Mouse (Mus musculus) stomach, embryonic 14.5 days (tissue): ENCODE results near the gene Mgl2. TPM values are rescaled to one million over a fixed set of nuclear protein-coding genes. Genes with fewer than 3 reads are reported as not detected.

Source experiments
- ATAC-seq: fragments of 200-750 bp; cut with Nextera tagmentation; 2 replicates; pipeline ENCODE4 v1.8.0; 2017; ENCODE audit warnings: low read depth, moderate TSS enrichment; ENCODE audit not compliant: insufficient number of reproducible peaks, insufficient read depth, low FRiP score
- H3K27ac ChIP-seq: fragments of 300-500 bp; sonication (generic); 2 replicates; pipeline ENCODE4 v1.5.1; 2014; ENCODE audit warnings: mild to moderate bottlenecking, low read length, moderate library complexity, mixed read lengths
- H3K27me3 ChIP-seq: fragments of 300-500 bp; sonication (generic); 2 replicates; pipeline ENCODE4 v1.6.1; 2014; ENCODE audit warnings: low read length, control low read depth, mixed read lengths; ENCODE audit not compliant: control insufficient read depth, insufficient read depth
- H3K36me3 ChIP-seq: fragments of 300-500 bp; sonication (generic); 2 replicates; pipeline ENCODE4 v1.6.1; 2014; ENCODE audit warnings: mild to moderate bottlenecking, control low read depth, low read length, moderate library complexity, mixed read lengths; ENCODE audit not compliant: control insufficient read depth, insufficient read depth
- H3K4me1 ChIP-seq: fragments of 300-500 bp; sonication (generic); 2 replicates; pipeline ENCODE4 v1.6.1; 2014; ENCODE audit warnings: low read length, control low read depth, mixed read lengths; ENCODE audit not compliant: control insufficient read depth, insufficient read depth
- H3K4me2 ChIP-seq: fragments of 300-500 bp; sonication (generic); replicated peaks from 2 replicates; pipeline ENCODE4 v1.6.1; 2014; ENCODE audit warnings: low read depth, low read length, control low read depth
- H3K4me3 ChIP-seq: fragments of 300-500 bp; sonication (generic); 2 replicates; pipeline ENCODE4 v1.5.1; 2014; ENCODE audit warnings: low read depth, low read length, control low read depth
- H3K9ac ChIP-seq: fragments of 300-500 bp; sonication (generic); replicated peaks from 2 replicates; pipeline ENCODE4 v1.6.1; 2014; ENCODE audit warnings: low read depth, mild to moderate bottlenecking, control low read depth, low read length, moderate library complexity, mixed read lengths
- H3K9me3 ChIP-seq: fragments of 300-500 bp; sonication (generic); 2 replicates; pipeline ENCODE4 v1.6.1; 2016; ENCODE audit warnings: low read depth, low read length, control low read depth; ENCODE audit not compliant: control insufficient read depth
- WGBS: fragments of 180-500 bp; shearing (Covaris S2); extraction: QIAGEN DNeasy Blood & Tissue Kit; methylation state at CpG from one replicate; pipeline ENCODE4 v1.1.7; 2014; 5-methylcytosine and 5-hydroxymethylcytosine counted together
- polyA plus RNA-seq: library from polyadenylated mRNA; unstranded; fragments of >200 nt; fragmentation: Nextera tagmentation; extraction: Ambion mirVana; gene quantifications from 2 replicates; pipeline ENCODE4 v1.2.1, GENCODE M21; 2014

Gene Mgl2
- 0.25 and 0.29 TPM in 2 replicates for polyA plus RNA-seq

GRCm38 (mm10) chr11:70129926-70130379 lies at the start of gene Mgl2:
Mgl2 (plus strand) TSS chr11:70130329.
- WGBS: 67% methylated on average over 9 of the region's 9 CpGs
- no peak within 1 kb of the TSS for H3K27ac ChIP-seq
- H3K4me2 ChIP-seq: no peak within 1 kb of the TSS
- H3K4me1 ChIP-seq: no peaks in the 10 kb centered on the region
- H3K27me3 ChIP-seq: no peaks in the 10 kb centered on the region
- ATAC-seq: no peak
- H3K36me3 ChIP-seq: no peaks in the 10 kb centered on the region
- H3K9ac ChIP-seq: no peak within 1 kb of the TSS
- no peaks in the 10 kb centered on the region for H3K9me3 ChIP-seq
- no peak within 1 kb of the TSS for H3K4me3 ChIP-seq

GRCm38 (mm10) chr11:70080803-70081590 lies 49.1 kb upstream of the Mgl2 start:
- Histone ChIP-seq H3K27ac (no peak overlapping the region), H3K4me1 (no peaks in the 10 kb centered on the region), H3K36me3 (no peaks in the 10 kb centered on the region), H3K9me3 (no peaks in the 10 kb centered on the region), H3K4me3 (no peak overlapping the region), H3K9ac (no peak overlapping the region), H3K4me2 (no peak overlapping the region), H3K27me3 (no peaks in the 10 kb centered on the region)
- WGBS: 84% methylated on average over 15 of the region's 15 CpGs
- ATAC-seq: no peak

- Histone ChIP-seq H3K9me3 (no peaks in the 10 kb centered on the region), H3K4me3 (no peak overlapping the region), H3K27ac (no peak overlapping the region), H3K27me3 (no peaks in the 10 kb centered on the region), H3K4me2 (no peak overlapping the region), H3K9ac (no peak overlapping the region), H3K4me1 (no peaks in the 10 kb centered on the region), H3K36me3 (no peaks in the 10 kb centered on the region)
- WGBS: 84% methylated on average over 8 of the region's 8 CpGs
- no peak for ATAC-seq
Measured at GRCm38 (mm10) chr11:70084563-70084962, 45.6 kb upstream of the Mgl2 start.

- Histone ChIP-seq H3K4me1 (no peaks in the 10 kb centered on the region), H3K9me3 (no peaks in the 10 kb centered on the region), H3K9ac (no peak within 1 kb of the TSS), H3K4me3 (no peak within 1 kb of the TSS), H3K36me3 (no peaks in the 10 kb centered on the region), H3K4me2 (no peak within 1 kb of the TSS), H3K27me3 (no peaks in the 10 kb centered on the region), H3K27ac (no peak within 1 kb of the TSS)
- ATAC-seq: no peak
- WGBS: 71% methylated on average over 12 of the region's 12 CpGs
Measured at GRCm38 (mm10) chr11:70091986-70092783, 37.9 kb upstream of the Mgl2 start, which contains the start of gene Asgr2. Asgr2 (plus strand) TSS chr11:70092644.

DNA sequence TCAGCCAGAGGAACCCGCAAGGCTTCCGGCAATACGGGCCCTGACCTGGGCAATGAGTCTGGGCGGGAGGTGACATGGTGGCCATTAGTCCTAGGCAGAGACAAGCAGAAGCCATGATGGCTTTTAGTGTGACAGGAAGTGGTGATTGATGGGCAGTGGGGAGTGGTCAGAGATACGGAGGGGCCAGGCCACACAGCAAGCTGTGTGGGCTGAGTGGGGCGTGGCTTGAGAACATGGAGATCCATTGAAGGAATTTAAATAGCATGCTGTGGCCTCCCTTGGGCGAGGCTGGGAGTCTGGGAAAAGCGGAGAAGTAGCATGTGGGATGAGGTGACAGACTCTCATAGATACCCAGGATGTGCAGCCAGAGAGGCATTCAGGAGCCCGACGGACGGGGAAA lies 32.7 kb upstream of the Mgl2 start:
- no peaks in the 10 kb centered on the region for H3K27me3 ChIP-seq

DNA sequence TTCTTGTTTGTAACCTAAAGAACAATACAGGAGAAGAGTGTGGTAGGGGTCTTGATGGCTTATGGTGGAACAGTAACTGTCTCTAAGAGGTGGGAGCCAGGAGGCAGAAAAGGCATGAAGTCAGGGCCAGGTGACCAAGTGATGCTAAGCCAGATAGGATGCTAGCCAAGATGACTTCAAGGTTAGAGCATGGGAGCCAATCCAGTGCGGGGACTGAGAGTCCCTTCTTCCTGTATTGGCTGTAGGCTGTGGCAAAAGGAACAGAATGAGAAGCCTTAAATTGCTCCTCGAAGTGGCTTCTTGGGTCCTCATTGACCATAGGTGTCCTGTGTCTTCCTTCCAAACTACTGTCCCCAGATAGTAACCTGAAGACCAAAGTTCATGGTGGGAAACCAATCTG lies 31.0 kb upstream of the Mgl2 start:
- H3K4me2 ChIP-seq: no peak overlapping the region
- H3K27me3 ChIP-seq: no peaks in the 10 kb centered on the region
- H3K36me3 ChIP-seq: no peaks in the 10 kb centered on the region
- ATAC-seq: no peak
- H3K27ac ChIP-seq: no peak overlapping the region
- no peaks in the 10 kb centered on the region for H3K4me1 ChIP-seq
- WGBS: 87% methylated on average over 2 of the region's 2 CpGs
- H3K9me3 ChIP-seq: no peaks in the 10 kb centered on the region
- no peak overlapping the region for H3K4me3 ChIP-seq
- H3K9ac ChIP-seq: no peak overlapping the region

More for the DNA sequence above, 32.7 kb upstream of the Mgl2 start:
- Histone ChIP-seq H3K4me3 (no peak overlapping the region), H3K36me3 (no peaks in the 10 kb centered on the region), H3K27ac (no peak overlapping the region), H3K9me3 (no peaks in the 10 kb centered on the region), H3K4me2 (no peak overlapping the region), H3K9ac (no peak overlapping the region), H3K4me1 (no peaks in the 10 kb centered on the region)
- 42% methylated on average over 11 of the region's 11 CpGs for WGBS
- no peak for ATAC-seq

- ATAC-seq: no peak
- no peaks in the 10 kb centered on the region for H3K4me1 ChIP-seq
- H3K9me3 ChIP-seq: no peaks in the 10 kb centered on the region
- H3K27me3 ChIP-seq: no peaks in the 10 kb centered on the region
- no peak overlapping the region for H3K27ac ChIP-seq
- no peak overlapping the region for H3K4me2 ChIP-seq
- H3K4me3 ChIP-seq: no peak overlapping the region
- H3K36me3 ChIP-seq: no peaks in the 10 kb centered on the region
- 82% methylated on average over 2 of the region's 2 CpGs for WGBS
- H3K9ac ChIP-seq: no peak overlapping the region
Measured at GRCm38 (mm10) chr11:70099809-70100208, 30.3 kb upstream of the Mgl2 start.

DNA sequence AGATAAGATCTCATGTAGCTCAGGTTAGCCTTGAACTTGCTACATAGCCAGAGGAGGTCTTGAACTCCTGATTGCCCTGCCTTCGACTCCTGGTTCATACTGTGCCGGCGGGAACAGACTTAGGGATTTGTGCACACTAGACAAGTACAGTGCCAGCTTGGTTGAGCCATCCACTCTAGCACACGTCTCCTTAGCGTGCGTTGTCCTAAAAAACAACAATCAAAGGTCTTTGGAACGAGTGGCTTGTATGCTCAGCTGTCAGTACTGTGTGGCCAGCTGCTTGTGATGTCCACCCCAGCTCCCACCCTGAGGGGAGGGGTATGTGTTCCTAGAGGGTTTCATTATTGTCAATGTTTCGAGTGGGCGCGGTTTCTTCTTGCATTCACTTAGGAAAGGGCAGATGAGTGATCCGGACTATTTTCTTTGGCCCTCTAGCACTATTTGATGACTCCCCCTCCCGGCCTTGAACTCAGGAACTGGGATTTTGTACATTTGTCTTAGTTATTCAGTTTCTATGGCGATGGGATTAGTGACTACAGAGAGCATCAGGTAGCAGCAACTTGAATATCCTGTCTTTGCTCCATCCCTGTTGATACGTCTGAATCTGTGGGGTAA lies 26.3 kb upstream of the Mgl2 start:
- WGBS: 70% methylated on average over 14 of the region's 14 CpGs
- H3K9ac ChIP-seq: no peak overlapping the region
- no peak for ATAC-seq

More for the DNA sequence above, 26.3 kb upstream of the Mgl2 start:
- H3K9me3 ChIP-seq: no peaks in the 10 kb centered on the region
- H3K27ac ChIP-seq: no peak overlapping the region
- no peaks in the 10 kb centered on the region for H3K4me1 ChIP-seq
- H3K4me2 ChIP-seq: no peak overlapping the region
- H3K4me3 ChIP-seq: no peak overlapping the region
- no peaks in the 10 kb centered on the region for H3K27me3 ChIP-seq
- no peaks in the 10 kb centered on the region for H3K36me3 ChIP-seq
